Mouse (Mus musculus): Measurements from ENCODE around the gene Nuak1. TPM values are rescaled to one million over a fixed set of nuclear protein-coding genes. Genes with fewer than 3 reads are reported as not detected.
"Not testable (repeated sequence)": the region's sequence is repeated elsewhere in the genome, so short reads cannot be mapped to it uniquely, and the experiment has no call there.

The Nuak1 gene
- 7.6 and 9.1 TPM in 2 replicates for polyA plus RNA-seq (2012; rRNA removed)

GRCm38 (mm10) chr10:84440541-84441433 lies at the start of gene Nuak1:
Gene Nuak1, minus strand, starts transcription at chr10:84440597.
- peak; percentile 84 for DNase-seq (ENCODE audit: low spot score)

DNA sequence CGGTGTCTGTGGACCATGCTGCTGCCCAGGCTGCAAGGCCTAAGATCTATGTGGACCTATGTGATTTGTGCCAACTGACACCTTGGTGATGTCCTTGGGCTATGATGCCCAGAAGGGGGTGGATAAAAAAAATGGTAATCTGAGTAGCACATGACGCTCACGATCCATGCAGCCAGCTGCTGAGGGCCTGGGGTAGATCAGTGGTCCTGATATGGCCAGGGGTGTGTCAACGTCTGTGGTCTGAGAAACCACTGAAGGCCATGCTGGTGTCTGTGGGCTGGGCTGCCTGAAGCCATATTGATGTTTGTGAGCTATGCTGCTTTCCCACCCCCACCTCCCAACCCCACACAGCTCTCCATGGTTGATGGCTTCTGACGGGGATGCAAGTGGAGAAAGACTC lies 49.7 kb upstream of the Nuak1 start:
- no peak for DNase-seq (ENCODE audit: low spot score)

- no peak for DNase-seq (ENCODE audit: low spot score)
Measured at GRCm38 (mm10) chr10:84488315-84488714, 47.9 kb upstream of the Nuak1 start.

DNA sequence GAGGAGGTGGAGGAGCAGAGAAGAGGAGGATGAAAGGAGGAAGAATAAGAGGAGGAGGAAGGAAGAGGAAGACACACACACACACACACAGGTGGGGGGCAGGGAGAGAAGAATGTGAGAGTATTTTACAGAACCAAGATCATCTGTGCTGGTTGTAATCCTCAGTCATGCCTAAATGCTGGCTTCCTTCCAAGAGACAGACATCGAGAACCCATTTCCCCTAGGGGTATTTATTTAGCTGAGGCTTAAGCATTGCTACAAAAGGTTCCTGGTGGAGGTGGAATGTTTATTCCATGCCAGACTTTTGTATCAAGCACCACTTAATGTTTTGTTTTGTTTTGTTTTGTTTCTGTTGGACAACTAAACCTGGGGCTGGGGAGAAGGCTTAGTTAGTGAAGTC lies 44.3 kb upstream of the Nuak1 start:
- no peak for DNase-seq (ENCODE audit: low spot score)

DNA sequence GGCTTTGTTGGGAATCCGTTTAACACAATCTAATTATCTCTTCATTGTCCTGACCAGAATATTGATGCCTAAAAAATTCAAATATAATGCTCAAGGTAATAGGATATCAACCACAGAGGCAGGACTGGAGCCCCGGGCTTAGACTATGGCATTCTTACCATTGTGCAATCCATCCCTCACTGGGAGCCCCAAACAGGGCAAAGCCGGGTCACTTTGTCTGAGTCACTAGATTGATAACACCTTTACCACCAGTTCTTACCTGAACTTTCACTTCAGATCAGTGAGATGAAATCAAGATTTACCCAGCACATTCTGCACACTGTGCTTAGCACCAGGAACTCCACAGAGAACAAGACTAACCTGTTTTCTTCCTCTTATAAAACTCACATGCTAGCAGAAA lies 43.2 kb upstream of the Nuak1 start:
- DNase-seq (ENCODE audit: low spot score), result no peak

DNA sequence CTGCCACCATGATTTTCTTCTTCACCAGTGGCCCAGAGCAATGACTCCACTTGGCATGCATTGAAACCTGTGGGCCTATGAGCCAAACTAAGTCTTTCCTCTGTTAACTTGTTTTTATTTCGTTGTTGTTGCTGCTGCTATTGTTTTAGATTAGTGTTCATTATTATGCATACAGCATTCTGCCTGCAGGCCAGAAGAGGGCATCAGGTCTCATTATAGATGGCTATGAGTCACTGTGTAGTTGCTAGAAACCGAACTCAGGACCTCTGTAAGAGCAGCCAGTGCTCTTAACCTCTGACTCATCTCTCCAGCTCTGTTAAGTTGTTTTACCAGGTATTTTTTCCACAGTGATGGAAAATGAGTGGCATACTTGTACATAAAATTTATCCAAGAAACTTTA lies 42.7 kb upstream of the Nuak1 start:
- no peak for DNase-seq (ENCODE audit: low spot score)

GRCm38 (mm10) chr10:84482418-84482817 lies 42.0 kb upstream of the Nuak1 start:
- not testable (repeated sequence) for DNase-seq (ENCODE audit: low spot score)

DNA sequence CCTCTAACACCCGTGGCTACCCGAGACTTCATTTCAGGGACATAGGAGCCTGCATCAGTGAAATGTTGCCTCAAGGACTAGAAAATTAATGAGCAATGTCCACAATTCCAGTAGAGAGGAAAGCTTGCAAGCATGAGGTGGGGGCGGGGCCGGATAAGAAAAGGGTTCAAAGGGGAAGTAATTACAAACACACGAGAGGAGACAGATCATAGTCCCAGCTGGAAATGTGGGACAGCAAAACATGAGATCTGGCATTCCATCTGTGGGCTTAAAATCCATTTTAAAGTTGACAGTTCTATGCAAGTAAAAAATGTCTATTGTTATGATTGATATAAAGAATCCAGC lies 40.9 kb upstream of the Nuak1 start:
- no peak for DNase-seq (ENCODE audit: low spot score)

DNA sequence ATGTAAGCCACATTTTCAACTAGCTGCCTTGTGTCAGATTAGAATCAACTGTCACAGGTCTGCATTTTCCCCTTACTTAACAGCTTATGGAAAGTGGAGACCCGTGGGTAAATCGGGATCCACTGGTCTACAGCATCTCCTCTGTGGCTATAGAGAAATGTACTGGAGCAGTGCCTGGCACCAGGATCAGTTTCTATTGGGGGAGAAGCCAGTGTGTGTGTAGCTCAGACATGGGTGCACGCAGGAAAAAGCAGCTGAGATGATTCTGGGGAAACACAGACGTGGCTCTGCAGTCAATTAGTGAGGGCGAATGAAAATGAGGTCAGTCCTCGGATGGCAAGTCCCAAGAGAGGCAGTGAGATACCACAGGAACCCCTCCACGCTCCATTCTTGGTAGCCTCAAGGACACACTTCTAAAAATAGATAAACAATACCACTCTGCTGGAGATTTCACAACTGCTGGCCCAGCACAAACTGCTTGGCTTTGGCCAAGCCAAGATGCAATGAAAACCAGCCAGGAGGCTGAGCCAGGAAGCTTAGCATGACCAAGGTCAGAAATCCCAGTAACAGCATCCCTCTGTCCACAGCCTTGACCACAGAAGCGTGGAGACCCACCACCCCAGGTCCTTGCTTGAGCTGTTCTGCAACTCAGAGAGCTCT lies 40.4 kb upstream of the Nuak1 start:
- no peak for DNase-seq (ENCODE audit: low spot score)

DNA sequence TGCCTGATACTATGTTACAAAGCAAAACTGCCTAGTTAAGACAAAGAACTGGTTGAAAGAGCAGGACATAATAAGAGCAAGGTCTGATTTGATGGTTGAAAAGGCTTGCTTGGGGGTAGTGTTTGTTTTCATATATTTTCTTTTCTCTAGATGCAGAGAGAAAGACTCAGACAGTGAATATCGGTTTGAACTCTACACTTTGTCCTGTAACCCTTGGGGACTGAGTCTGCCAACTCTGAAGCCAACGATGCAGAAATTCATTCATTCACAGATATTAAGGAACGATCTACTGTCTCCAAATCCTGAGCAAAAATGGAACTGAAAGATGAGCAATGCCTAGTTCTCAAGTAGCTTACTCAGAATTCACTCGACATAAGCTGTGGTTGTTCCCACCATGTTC lies 39.7 kb upstream of the Nuak1 start:
- DNase-seq (ENCODE audit: low spot score), result no peak

DNA sequence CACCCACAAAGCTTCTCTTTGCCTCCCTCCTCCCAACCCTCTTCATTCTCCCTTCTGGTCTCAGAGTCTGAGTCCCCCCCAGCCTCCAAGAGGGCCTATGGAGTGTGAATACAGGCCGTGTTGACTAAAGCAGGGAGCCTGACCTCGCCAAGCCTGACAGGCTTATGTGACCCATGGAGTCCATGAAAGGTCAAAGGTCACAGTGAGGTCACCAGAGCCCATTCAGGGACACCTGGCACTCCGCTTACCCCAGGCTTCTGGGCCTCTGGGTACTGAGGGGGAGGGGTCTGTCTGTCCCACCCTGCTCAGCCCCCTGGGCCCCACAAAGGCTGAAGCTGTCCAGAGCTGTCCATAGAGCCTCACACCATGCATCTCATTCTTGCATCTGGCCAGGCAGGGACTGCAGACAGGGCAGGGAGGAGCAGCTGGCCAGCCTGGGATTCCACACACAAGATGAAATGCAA lies 37.2 kb upstream of the Nuak1 start:
- DNase-seq (ENCODE audit: low spot score), result no peak

DNA sequence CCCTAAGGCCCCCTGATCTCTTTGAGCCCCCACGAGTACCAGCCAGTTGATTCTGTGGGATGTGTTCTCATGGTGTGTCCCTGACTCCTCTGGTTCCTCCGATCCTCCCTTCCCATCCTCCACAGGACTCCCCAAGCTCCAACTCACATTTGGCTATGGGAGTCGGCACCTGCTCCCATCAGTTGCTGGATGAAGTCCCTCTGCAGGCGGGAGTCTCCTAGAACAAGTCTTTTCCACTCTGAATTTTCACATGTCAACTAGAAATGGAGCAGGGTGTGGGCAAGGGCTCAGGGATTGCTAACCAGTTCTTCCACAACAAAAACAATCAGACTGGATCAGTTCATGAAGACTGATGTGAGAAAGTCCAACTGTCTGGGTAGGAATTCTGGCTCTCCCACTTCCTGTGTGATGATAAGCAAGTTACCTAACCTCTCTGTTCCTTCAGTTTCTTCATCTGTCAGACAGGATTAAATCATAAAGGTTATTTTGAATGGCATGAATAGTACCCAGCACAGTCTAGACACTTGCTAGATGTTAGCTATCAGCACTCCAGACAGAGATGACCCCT lies 36.7 kb upstream of the Nuak1 start:
- no peak for DNase-seq (ENCODE audit: low spot score)

DNA sequence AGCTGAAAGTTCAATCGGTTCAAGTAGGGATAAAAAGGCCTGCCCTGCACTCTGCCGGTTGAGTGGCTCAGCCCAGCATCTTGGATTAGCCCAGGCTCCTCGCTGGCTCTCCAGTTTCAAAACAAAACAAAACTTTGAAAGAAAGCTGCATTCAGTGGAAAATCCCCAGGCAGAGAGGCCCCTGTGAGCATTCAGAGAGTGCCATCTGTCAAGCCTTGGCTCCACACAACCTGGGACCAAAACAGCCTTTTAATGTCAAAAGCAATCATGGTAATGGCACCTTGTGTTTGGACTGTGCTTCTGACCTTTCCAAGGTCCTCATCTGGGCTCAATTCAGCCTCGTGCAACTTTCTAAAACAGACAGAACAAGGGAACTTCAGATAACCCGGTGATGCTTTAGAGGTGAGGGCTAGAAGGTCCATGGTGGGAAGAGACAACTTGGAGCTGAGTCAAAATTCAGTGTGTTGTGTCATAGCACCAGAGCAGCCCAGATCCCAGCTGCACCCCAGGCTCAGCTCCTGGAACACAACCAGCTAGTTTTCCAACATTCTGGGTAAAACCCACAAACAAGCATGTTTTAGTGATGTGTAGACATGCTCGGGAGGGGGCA lies 27.3 kb upstream of the Nuak1 start:
- no peak for DNase-seq (ENCODE audit: low spot score)

DNA sequence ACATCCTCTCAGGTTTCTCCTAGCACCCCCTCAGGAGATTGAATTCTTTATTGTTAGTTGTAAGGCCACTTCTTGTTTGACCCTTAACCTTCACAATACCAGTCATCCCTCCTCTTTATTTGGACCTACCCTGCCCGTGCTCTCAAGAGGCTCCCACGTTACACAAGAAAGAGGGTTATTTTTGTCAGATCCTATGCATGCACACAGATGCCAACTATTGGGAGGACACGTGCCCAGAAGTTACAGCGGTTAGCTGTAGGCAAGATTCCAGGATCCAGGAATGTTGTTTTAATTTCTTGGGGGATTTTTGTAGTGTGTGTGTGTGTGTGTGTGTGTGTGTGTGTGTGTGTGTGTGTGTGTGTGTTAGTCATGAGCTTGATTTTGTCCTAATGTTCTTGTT lies 25.1 kb upstream of the Nuak1 start:
- no peak for DNase-seq (ENCODE audit: low spot score)

DNA sequence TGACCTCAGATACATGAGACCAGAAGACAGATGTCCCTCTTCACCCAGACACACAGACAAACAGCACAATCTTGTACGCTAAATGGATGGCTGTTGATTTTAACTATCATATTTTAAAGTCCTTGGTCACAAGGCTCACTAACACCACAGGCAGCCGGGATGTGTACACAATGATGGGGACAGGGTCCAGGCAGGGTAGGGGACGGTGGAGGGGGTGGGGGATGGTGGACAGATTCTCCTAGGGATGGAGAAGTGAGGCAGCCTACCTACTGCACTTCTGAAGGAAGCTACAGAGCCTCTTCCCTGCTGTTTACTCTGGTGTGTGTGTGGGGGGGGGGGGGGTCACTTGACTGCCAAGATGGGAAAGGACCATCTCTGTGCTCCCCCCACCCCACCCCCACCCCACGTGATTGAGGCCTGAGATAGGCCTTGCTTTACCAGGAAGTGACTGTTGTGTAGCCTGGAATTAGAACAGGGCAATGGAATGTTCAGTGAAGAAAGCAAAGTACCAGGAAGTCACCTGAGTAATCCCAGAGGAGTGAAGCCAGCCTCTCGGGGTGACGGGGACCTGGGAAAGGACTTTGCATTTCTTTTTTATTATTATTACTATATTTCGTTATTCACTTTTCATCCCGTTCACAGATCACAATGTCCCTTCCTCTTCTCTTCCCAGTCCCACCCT lies 20.2 kb upstream of the Nuak1 start:
- DNase-seq (ENCODE audit: low spot score), result no peak

GRCm38 (mm10) chr10:84458094-84458493 lies 17.7 kb upstream of the Nuak1 start:
- no peak for DNase-seq (ENCODE audit: low spot score)

DNA sequence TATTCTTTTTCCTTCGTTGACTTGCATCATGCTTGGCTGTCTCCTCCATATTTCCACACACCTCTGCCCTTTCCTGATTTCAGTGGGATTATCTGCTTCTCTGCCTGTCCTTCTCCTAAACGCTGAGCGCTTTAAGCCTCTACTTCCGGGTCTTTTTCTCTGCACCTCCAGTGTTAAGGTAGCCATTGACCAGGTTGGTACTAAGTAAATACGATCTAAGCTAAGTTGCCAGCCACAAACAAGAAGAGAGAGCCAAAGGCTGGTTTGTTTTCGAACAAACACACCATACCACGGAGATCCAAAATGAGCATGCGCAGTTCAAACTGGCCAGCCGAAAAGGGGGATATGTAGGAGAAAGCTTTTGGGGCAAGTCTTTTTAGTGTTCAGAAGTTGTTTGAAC lies 17.1 kb upstream of the Nuak1 start:
- no peak for DNase-seq (ENCODE audit: low spot score)

- no peak for DNase-seq (ENCODE audit: low spot score)
Measured at GRCm38 (mm10) chr10:84456632-84457320, 16.4 kb upstream of the Nuak1 start.

DNA sequence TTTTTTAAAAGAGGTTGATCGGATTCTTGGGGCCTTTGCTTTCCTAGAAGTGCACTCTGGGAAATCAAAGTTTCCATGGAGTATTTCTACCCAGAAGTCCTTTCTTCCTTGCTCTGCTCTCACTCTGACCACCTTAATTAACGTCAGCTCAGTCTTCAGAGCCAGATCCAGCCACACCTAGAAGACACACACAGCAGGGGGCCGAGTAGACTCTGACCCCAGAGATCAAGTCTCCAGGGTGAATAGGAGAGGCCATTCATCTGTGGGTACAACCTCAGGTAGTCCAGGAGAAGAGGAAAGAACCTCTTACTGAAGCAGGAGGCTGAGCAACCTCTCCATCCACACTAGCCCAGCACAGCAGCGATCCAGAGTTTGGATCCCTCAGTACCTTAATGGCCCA lies 11.5 kb upstream of the Nuak1 start:
- DNase-seq (ENCODE audit: low spot score), result no peak

DNA sequence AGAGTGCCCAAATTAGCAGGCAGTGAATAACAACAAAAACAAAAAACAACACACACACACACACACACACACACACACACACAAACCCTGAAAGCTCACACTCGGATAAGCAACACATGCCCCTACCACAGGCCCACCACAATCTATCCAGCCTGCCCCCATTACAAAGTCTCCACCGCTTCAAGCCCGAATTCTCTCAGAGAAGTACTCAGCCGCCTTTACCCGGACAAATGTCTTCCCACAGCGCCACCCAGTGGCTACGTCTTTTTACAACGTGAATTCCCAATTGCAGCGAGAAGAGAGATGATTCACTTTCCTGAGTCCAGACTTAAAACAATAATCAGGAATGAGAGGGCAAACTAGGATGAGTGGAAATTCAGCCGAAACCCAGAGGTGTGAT lies 10.3 kb upstream of the Nuak1 start:
- DNase-seq (ENCODE audit: low spot score), result peak; percentile 71

DNA sequence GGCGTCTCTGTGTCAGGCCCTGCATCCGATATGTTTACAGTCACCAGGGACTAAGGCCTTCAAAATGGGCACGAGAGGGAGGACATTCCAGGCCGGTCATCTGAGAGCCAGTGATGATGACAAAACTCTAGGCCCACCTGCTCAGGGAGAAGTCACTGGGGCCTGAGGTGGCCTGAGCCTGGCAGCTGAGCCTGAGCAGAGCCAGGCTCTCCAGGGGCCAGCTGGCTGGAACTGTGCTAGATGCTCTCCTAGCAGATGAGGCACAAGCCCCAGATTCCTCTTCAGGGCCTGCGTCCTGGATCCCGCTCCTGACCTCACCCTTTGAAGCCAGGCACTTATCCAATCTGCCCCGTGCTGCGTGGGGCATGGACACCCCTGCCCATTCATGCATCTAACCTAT lies 9.3 kb upstream of the Nuak1 start:
- no peak for DNase-seq (ENCODE audit: low spot score)

All from urinary bladder, adult 2 months (tissue).